Mouse (Mus musculus): ENCODE measurements around the gene Ifrd2.

GRCm38 (mm10) chr9:107599842-107600241 is 12.4 kb downstream of the Ifrd2 start:
- TF ChIP-seq CTCF (IDR thresholded peaks at IDR 0.05; ENCODE audit: control insufficient read depth, insufficient read depth, insufficient read length) (no peak), CEBPB (IDR thresholded peaks at IDR 0.05; ENCODE audit: low read depth) (no peak)
